Mouse (Mus musculus) brain, embryonic 14.5 days (tissue): ENCODE results near the gene Habp4.

ENCODE experiments used
- CTCF ChIP-seq: fragments of 200-500 bp; IDR thresholded peaks from 2 replicates; pipeline ENCODE4 v1.5.1; 2012; ENCODE audit warnings: inconsistent platforms, mild to moderate bottlenecking, moderate library complexity, borderline replicate concordance; ENCODE audit not compliant: insufficient read depth, insufficient read length; ENCODE audit errors: extremely low read depth
- POLR2A ChIP-seq: fragments of 200-500 bp; IDR thresholded peaks from 2 replicates; pipeline ENCODE4 v1.6.1; 2012; ENCODE audit warnings: mild to moderate bottlenecking, inconsistent platforms, borderline replicate concordance; ENCODE audit not compliant: poor library complexity, insufficient read depth, insufficient read length, severe bottlenecking; ENCODE audit errors: extremely low read depth

DNA sequence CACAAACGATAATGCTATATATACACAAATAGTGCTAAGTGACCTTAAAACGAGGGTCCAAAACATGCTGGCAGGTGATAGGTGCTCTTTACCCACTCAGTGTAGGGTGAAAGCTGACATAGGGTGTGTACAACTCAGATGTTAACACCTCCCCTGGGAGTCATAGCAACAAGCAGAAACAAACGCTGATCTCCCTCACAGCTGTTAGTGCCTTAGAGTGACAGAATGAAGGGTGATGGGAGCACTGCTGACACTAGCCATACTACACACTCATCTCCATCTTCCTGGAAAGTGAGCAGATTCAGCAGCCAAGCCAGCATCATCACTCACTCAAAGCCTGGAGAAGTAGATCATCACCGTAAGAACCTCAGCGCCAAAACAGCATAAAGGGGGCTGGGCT, 11.5 kb upstream of the Habp4 start:
- no peak for TF ChIP-seq CTCF
- TF ChIP-seq POLR2A = no peak
